Mouse (Mus musculus) lung, postnatal 0 days (tissue): ENCODE results near the gene Uvrag.

Source experiments
- CTCF ChIP-seq: IDR thresholded peaks from 2 replicates; pipeline ENCODE4 v1.5.1; 2016; ENCODE audit warnings: antibody characterized with exemption, mild to moderate bottlenecking
- EP300 ChIP-seq: IDR thresholded peaks from 2 replicates; pipeline ENCODE4 v1.6.1; 2016; ENCODE audit warnings: antibody characterized with exemption, mild to moderate bottlenecking, control low read depth

DNA sequence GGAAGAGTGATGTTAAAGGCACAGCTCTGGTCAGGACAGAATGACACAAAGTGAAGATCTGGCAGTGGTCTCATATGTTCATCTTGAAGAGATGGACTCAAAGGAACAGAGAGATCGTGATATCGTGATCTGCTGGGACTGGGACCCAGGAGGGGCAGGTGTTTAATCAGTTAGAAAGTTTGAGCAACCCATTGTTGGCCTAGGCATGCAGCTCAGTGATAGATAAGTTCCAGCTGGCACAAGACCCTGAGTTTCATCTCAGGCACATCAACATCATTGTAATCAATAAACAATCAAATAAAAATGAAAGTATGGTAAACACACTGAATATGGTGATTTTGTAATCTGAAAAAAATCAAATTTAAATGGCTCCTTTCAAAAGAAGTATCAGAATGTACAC, 43.8 kb downstream of the Uvrag start:
- TF ChIP-seq CTCF (no peak), EP300 (no peak)
